ENCODE assay signal across 8 mouse cellular contexts in the genomic region with DNA sequence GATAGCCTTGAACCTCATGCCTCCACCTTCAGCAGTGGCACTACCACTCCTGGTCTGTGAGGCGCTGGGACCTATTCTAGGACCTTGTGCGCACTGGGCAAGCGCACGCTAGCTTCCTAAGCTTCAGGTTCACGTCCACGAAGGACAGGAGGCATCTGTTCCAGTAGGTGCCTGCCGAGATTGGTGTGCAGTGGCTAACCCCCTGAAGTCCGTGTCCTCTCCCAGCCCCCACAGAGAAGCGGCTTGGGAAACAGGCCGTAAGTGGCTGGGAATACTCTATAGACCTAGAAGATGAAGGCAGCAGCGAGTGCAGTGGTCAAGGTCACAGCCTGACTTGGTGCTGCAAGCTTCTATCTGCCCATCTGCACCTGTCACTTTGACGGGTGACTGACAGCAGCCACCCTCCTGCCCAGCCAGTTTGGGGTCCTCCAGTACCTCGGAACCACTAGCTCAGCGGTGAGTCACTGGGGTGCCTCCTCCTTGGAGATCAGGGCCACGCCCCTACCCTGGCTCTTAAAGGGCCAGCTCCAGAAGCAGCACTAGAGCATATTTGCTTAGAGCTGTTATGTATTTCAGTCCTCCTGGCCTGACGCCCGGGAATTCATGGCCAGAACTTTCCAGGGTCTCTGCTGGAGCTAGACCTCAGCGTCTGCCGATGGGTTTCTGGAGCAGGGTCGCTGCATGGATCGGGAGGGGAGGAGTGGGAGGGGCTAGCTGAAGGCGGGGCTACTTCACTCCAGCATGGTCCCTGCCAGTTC. TPM values are rescaled to one million over a fixed set of nuclear protein-coding genes. Genes with fewer than 3 reads are reported as not detected.
DNase-seq lines count a peak whose midpoint lies in the region; ATAC-seq and TF ChIP-seq lines count a peak whose summit lies in the region.

No protein-coding gene starts in this region.

- peaks cover 2% of the 10 kb centered on the region for H3K9me3 ChIP-seq in CH12.LX (replicated peaks; ENCODE audit: low read length)
- no peaks in the 10 kb centered on the region for H3K9me3 ChIP-seq in forebrain, embryonic 12.5 days
- no peaks in the 10 kb centered on the region for H3K9me3 ChIP-seq in heart, postnatal 0 days (replicated peaks; ENCODE audit: control insufficient read depth, low read length)
- no peaks in the 10 kb centered on the region for H3K9me3 ChIP-seq in liver, embryonic 15.5 days (replicated peaks)
- no peaks in the 10 kb centered on the region for H3K9me3 ChIP-seq in neural tube, embryonic 11.5 days (ENCODE audit: control insufficient read depth, low read length)

- no peak for TF ChIP-seq EP300 in CH12.LX (IDR thresholded peaks at IDR 0.05; ENCODE audit: low read length)
- no peak for TF ChIP-seq EP300 in heart, postnatal 0 days (IDR thresholded peaks at IDR 0.05; ENCODE audit: low read depth)

- DNase-seq in CH12.LX (ENCODE audit: extremely low read depth) = peak; percentile 57
- DNase-seq in heart, postnatal 0 days (ENCODE audit: low spot score) = peak; percentile 89
- peak; percentile 85 to 89 for DNase-seq in kidney, postnatal 25 days
- peak; percentile 61 for DNase-seq in neural tube, embryonic 11.5 days (ENCODE audit: low spot score)
- DNase-seq in telencephalon, adult 2 months (ENCODE audit: low read depth, low spot score) = peak; percentile 77

- H3K4me3 ChIP-seq in CH12.LX (replicated peaks in 1 of 3; ENCODE audit: low read depth in 2 of 3, low read length in 2 of 3, poor library complexity in 1 of 3) = peak overlapping the region; percentile 43 to 63 (median 52)
- peak overlapping the region; percentile 69 for H3K4me3 ChIP-seq in brown adipose tissue, adult 24 weeks (ENCODE audit: insufficient read depth, low read depth, low read length)
- peak overlapping the region; percentile 44 for H3K4me3 ChIP-seq in forebrain, embryonic 12.5 days (replicated peaks)
- peak overlapping the region; percentile 52 for H3K4me3 ChIP-seq in heart, postnatal 0 days (ENCODE audit: low read depth, low read length)
- peak overlapping the region; percentile 58 for H3K4me3 ChIP-seq in liver, embryonic 15.5 days (replicated peaks)
- H3K4me3 ChIP-seq in neural tube, embryonic 11.5 days (ENCODE audit: low read depth, low read length) = peak overlapping the region; percentile 36

- ATAC-seq in forebrain, embryonic 12.5 days (ENCODE audit: low FRiP score) = peak; percentile 72
- ATAC-seq in heart, postnatal 0 days (ENCODE audit: insufficient read depth, low read depth) = peak; percentile 77
- ATAC-seq in liver, embryonic 15.5 days (ENCODE audit: insufficient read depth) = peak; percentile 55
- peak; percentile 39; the same call in 1 of the 2 replicates for ATAC-seq in neural tube, embryonic 11.5 days (ENCODE audit: insufficient read depth, low FRiP score, low TSS enrichment)

- no peak overlapping the region for H3K27ac ChIP-seq in CH12.LX (ENCODE audit: insufficient read depth, low read depth)
- no peak overlapping the region for H3K27ac ChIP-seq in brown adipose tissue, adult 24 weeks (replicated peaks; ENCODE audit: low read depth, low read length)
- H3K27ac ChIP-seq in forebrain, embryonic 12.5 days = 0 out of 2 replicates have a peak overlapping the region, but pooled peaks have one; percentile 42
- peak overlapping the region; percentile 93 for H3K27ac ChIP-seq in heart, postnatal 0 days (ENCODE audit: low read depth)
- H3K27ac ChIP-seq in liver, embryonic 15.5 days (replicated peaks) = no peak overlapping the region
- no peak overlapping the region for H3K27ac ChIP-seq in neural tube, embryonic 11.5 days (ENCODE audit: low read depth, low read length)

- in situ Hi-C loops in CH12.LX (cut with MboI; ENCODE audit: low pct_ligation_motif_present, low pct_unique_long_range_greater_than_20kb, low sequenced_read_pairs) = no loop called here

- no peak overlapping the region for H3K9ac ChIP-seq in CH12.LX (ENCODE audit: insufficient read depth, low read depth)
- peak overlapping the region; percentile 56 for H3K9ac ChIP-seq in forebrain, embryonic 12.5 days
- peak overlapping the region; percentile 52 for H3K9ac ChIP-seq in heart, postnatal 0 days (replicated peaks; ENCODE audit: low read depth, low read length)
- no peak overlapping the region; the same call in 1 of the 2 replicates for H3K9ac ChIP-seq in liver, embryonic 15.5 days
- peak overlapping the region; percentile 5; the same call in 1 of the 2 replicates for H3K9ac ChIP-seq in neural tube, embryonic 11.5 days (ENCODE audit: low read length)

- H3K4me1 ChIP-seq in CH12.LX (ENCODE audit: control insufficient read depth in 1 of 2, insufficient read depth in 2 of 2) = peaks cover 12 to 26% of the 10 kb centered on the region in 2 experiments
- 0 out of 2 replicates have a peak, but pooled peaks cover 3% of the 10 kb centered on the region for H3K4me1 ChIP-seq in brown adipose tissue, adult 24 weeks (ENCODE audit: control insufficient read depth, insufficient read depth, insufficient read length, low read length)
- H3K4me1 ChIP-seq in forebrain, embryonic 12.5 days = peaks cover 77% of the 10 kb centered on the region
- H3K4me1 ChIP-seq in heart, postnatal 0 days (ENCODE audit: control insufficient read depth, insufficient read depth) = peaks cover 72% of the 10 kb centered on the region
- H3K4me1 ChIP-seq in liver, embryonic 15.5 days (replicated peaks) = peaks cover 29% of the 10 kb centered on the region
- peaks cover 36% of the 10 kb centered on the region for H3K4me1 ChIP-seq in neural tube, embryonic 11.5 days (ENCODE audit: control insufficient read depth, insufficient read depth, low read length)

- dilution Hi-C loops in CH12.LX (cut with MboI; ENCODE audit: extremely low pct_ligation_motif_present, extremely low pct_unique_long_range_greater_than_20kb, low sequenced_read_pairs) = no loop called here

- no peak for TF ChIP-seq RAD21 in CH12.LX (IDR thresholded peaks at IDR 0.05; ENCODE audit: low read depth, low read length)

- peak overlapping the region; percentile 39 for H3K4me2 ChIP-seq in CH12.LX (ENCODE audit: insufficient read depth, low read depth, poor library complexity, severe bottlenecking)
- peak overlapping the region; percentile 76 for H3K4me2 ChIP-seq in forebrain, embryonic 12.5 days
- peak overlapping the region; percentile 78 for H3K4me2 ChIP-seq in heart, postnatal 0 days (ENCODE audit: low read depth, low read length)
- peak overlapping the region; percentile 69 for H3K4me2 ChIP-seq in liver, embryonic 15.5 days
- H3K4me2 ChIP-seq in neural tube, embryonic 11.5 days (ENCODE audit: low read depth) = peak overlapping the region; percentile 61

- H3K27me3 ChIP-seq in CH12.LX (replicated peaks) = peaks cover 89% of the 10 kb centered on the region
- H3K27me3 ChIP-seq in forebrain, embryonic 12.5 days = no peaks in the 10 kb centered on the region
- H3K27me3 ChIP-seq in heart, postnatal 0 days (ENCODE audit: control insufficient read depth, insufficient read depth, low read length) = no peaks in the 10 kb centered on the region
- no peaks in the 10 kb centered on the region for H3K27me3 ChIP-seq in liver, embryonic 15.5 days
- no peaks in the 10 kb centered on the region for H3K27me3 ChIP-seq in neural tube, embryonic 11.5 days (ENCODE audit: control insufficient read depth, insufficient read depth, low read length)

- H3K79me2 ChIP-seq in CH12.LX (replicated peaks; ENCODE audit: control insufficient read depth, extremely low read depth, insufficient read depth, poor library complexity, severe bottlenecking) = no peaks in the 10 kb centered on the region

- no peak for TF ChIP-seq POLR2A in CH12.LX (IDR thresholded peaks at IDR 0.05; ENCODE audit: low read depth, low read length)

- no peaks in the 10 kb centered on the region for H3K36me3 ChIP-seq in CH12.LX (replicated peaks in 1 of 2; ENCODE audit: control insufficient read depth in 1 of 2, insufficient read depth in 1 of 2, low read length in 1 of 2)
- 0 out of 2 replicates have a peak, but pooled peaks cover 3% of the 10 kb centered on the region for H3K36me3 ChIP-seq in forebrain, embryonic 12.5 days (replicated peaks)
- no peaks in the 10 kb centered on the region for H3K36me3 ChIP-seq in heart, postnatal 0 days (replicated peaks; ENCODE audit: control insufficient read depth, insufficient read depth, low read length)
- H3K36me3 ChIP-seq in liver, embryonic 15.5 days (replicated peaks) = no peaks in the 10 kb centered on the region
- no peaks in the 10 kb centered on the region for H3K36me3 ChIP-seq in neural tube, embryonic 11.5 days (ENCODE audit: control insufficient read depth, insufficient read depth, low read length)

- no peak for TF ChIP-seq CTCF in CH12.LX (conservative IDR thresholded peaks at IDR 0.05 in 1 of 2, IDR thresholded peaks at IDR 0.05 in 1 of 2; ENCODE audit: low read depth in 2 of 2, low read length in 2 of 2)
- no peak for TF ChIP-seq CTCF in heart, postnatal 0 days (IDR thresholded peaks at IDR 0.05; ENCODE audit: low read depth)

- 13% methylated on average over 22 of the region's 22 CpGs for WGBS in forebrain, embryonic 12.5 days
- WGBS in heart, postnatal 0 days = 10% methylated on average over 22 of the region's 22 CpGs
- WGBS in liver, embryonic 15.5 days (ENCODE audit: insufficient replicate concordance) = 16% methylated on average over 22 of the region's 22 CpGs
- 13% methylated on average over 22 of the region's 22 CpGs for WGBS in neural tube, embryonic 11.5 days

RNA-seq across cellular contexts. Expression of a gene that starts 13.2 kb away (rescaled TPM):
- total RNA-seq in CH12.LX (2012; rRNA removed) (0.04 TPM in 1 of 2 replicates, not detected in the other), CH12.LX (2014; rRNA removed) (not detected in 2 replicates)
- polyA plus RNA-seq in CH12.LX (2012; ENCODE audit: insufficient read length, low read depth) = not detected in 2 replicates
- polyA plus RNA-seq in brown adipose tissue, adult 24 weeks (2012; ENCODE audit: insufficient read depth, insufficient read length, missing spikeins) = 0.25 and 0.67 TPM in 2 replicates
- polyA plus RNA-seq in forebrain, embryonic 12.5 days (2016; fragmentation: Nextera tagmentation; extraction: Ambion mirVana) = 65.3 and 70.0 TPM in 2 replicates
- total RNA-seq in heart, postnatal 0 days (2014; rRNA removed; ENCODE audit: low replicate concordance) = 24.9 and 31.4 TPM in 2 replicates
- polyA plus RNA-seq in heart, postnatal 0 days (2015; fragmentation: Nextera tagmentation; extraction: Ambion mirVana) = 17.7 and 18.6 TPM in 2 replicates
- polyA plus RNA-seq in liver, embryonic 15.5 days (2015; fragmentation: Nextera tagmentation; extraction: Ambion mirVana) = 1.2 and 1.3 TPM in 2 replicates
- 84.4 and 95.5 TPM in 2 replicates for polyA plus RNA-seq in neural tube, embryonic 11.5 days (2014; fragmentation: Nextera tagmentation; extraction: Ambion mirVana)

RNA-seq across cellular contexts. Expression of a gene that starts 55.4 kb away (rescaled TPM):
- total RNA-seq in CH12.LX (2012; rRNA removed) = 1.4 and 2.1 TPM in 2 replicates
- total RNA-seq in CH12.LX (2014; rRNA removed) = 1.0 and 1.9 TPM in 2 replicates
- 4.3 and 5.7 TPM in 2 replicates for polyA plus RNA-seq in CH12.LX (2012; ENCODE audit: insufficient read length, low read depth)
- 3.3 and 5.4 TPM in 2 replicates for polyA plus RNA-seq in brown adipose tissue, adult 24 weeks (2012; ENCODE audit: insufficient read depth, insufficient read length, missing spikeins)
- polyA plus RNA-seq in forebrain, embryonic 12.5 days (2016; fragmentation: Nextera tagmentation; extraction: Ambion mirVana) = 0.08 and 0.09 TPM in 2 replicates
- 0.35 and 3.1 TPM in 2 replicates for total RNA-seq in heart, postnatal 0 days (2014; rRNA removed; ENCODE audit: low replicate concordance)
- polyA plus RNA-seq in heart, postnatal 0 days (2015; fragmentation: Nextera tagmentation; extraction: Ambion mirVana) = 0.67 and 0.77 TPM in 2 replicates
- 0.64 and 0.83 TPM in 2 replicates for polyA plus RNA-seq in liver, embryonic 15.5 days (2015; fragmentation: Nextera tagmentation; extraction: Ambion mirVana)
- 0.17 and 0.23 TPM in 2 replicates for polyA plus RNA-seq in neural tube, embryonic 11.5 days (2014; fragmentation: Nextera tagmentation; extraction: Ambion mirVana)

Comparison
In these comparisons a context has a peak if more than half of its experiments do, and no peak if none do; other contexts are left out.
1. H3K27ac ChIP-seq: peak in forebrain, embryonic 12.5 days (single experiment) and heart, postnatal 0 days (single experiment); none in CH12.LX (single experiment), brown adipose tissue, adult 24 weeks (single experiment), liver, embryonic 15.5 days (single experiment) and neural tube, embryonic 11.5 days (single experiment).
2. H3K9ac ChIP-seq: peak in forebrain, embryonic 12.5 days (single experiment), heart, postnatal 0 days (single experiment) and neural tube, embryonic 11.5 days (single experiment); none in CH12.LX (single experiment) and liver, embryonic 15.5 days (single experiment).
3. Peak in every context shown above with its lines, with median percentiles within 50 percentile points of each other: DNase-seq, H3K4me2 ChIP-seq, H3K4me3 ChIP-seq and ATAC-seq.